Mouse (Mus musculus) right cerebral cortex, postnatal 4 days (tissue): ENCODE measurements around the gene Atp6v1d.
A peak's percentile ranks its signal among the peaks of the same experiment; 100 is the strongest.

ENCODE experiments used
- DNase-seq: peaks from one replicate; pipeline ENCODE4 v3.0.0-alpha.2; 2022

Atp6v1d gene

DNA sequence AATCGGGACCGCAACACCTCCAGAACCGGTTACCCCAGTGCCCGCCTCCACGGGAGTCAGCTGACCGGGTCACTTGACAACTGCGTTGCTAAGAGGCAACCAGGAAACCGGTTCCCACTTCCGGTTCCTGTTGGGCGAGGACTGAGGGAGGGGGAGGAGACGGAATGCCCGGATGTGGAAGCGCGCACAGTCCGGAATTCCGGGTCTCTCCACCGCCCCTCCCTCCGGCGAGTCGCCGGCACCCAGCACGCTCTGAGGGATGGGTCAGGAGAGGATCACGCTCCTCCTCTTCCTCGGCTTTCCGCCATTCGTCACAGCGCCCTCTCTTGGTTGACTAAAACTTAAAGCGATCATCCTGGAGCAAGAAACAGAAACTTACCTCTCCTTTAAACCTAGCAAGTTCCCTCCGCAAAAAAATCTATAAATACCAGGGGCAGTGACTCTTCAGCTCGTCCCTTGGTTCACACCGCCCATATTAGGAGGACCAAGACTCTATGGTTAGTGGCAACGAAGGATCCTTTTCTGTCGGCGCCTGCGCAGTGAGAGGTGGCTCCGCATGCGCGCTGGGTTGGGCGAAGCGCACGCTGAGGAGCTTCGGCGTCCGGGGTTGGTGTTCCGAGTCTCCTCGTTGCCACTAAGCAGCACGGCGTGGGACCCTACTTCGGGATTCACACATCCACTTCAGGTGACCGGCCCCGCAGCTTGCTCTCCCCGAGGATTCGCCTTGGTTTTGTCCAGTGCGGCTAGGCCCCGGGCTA lies at the start of gene Atp6v1d, which contains the start of gene Eif2s1:
TSS of gene Atp6v1d (minus strand) at position 143 of the 758 bp plus-strand sequence.
TSS of gene Eif2s1 (plus strand) at position 324 of the 758 bp plus-strand sequence.
- DNase-seq, result peak; percentile 95

DNA sequence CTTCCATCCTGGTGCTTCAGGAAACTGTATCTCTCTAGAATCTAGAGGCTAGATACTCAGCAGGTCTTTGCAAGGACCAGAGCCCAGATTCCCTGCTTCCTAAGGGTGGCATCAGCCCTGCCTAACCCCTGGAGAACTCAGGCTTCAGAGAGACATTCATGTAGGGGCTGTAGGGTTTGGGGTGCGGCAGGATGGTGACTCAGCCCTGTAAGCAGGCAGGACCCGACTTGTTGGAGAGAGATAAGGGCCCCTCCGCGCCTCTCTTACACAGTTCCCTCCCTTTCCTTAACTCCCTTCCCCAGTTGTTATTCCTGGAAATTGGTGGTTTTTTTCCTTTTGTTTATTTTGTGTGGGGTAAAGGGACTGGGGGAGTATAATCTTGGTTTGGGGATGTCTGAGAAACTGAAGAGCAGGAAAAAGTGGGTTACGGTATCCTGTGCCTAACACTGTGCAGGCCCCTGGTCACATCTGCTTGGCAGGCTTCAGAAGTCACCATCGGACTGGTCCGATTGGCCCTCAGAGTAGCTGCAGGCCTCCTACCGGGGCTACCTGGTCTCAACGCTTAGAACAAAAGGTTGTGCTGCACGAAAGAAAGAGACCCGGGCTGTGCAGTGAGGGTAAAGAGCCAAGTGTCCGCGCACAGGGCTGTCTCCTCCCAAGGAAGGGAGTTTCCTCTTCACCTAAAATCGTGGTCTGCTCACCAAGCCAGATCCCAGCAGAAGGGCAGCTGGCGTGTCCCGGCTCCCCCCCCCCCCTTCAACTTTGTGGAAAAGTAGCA lies 49.4 kb upstream of the Atp6v1d start:
- no peak for DNase-seq

DNA sequence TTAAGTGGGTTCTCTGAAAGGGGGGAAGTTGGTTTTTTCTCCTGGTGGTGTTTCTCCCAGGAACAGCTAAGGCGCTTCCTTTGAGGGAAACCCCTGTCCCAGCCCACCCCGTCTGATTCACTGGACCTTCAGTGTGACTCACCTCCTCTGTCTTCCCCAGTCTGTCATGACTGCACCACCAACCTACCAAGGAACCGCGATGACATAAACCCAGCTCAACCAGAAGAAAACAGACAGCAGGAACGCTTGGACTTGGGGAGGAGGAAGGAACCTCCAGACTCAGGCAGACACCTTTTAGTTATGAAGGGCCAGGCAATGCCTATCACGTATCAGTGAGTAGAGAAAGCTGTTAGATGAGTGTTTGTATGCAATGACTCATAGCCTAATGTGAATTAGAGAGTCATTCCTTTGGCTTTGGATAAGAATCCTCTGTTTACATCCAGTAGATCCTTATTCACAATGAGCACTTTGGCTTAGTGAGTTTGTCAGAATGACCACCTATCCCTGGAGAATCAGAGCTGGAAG lies 46.7 kb upstream of the Atp6v1d start:
- no peak for DNase-seq

DNA sequence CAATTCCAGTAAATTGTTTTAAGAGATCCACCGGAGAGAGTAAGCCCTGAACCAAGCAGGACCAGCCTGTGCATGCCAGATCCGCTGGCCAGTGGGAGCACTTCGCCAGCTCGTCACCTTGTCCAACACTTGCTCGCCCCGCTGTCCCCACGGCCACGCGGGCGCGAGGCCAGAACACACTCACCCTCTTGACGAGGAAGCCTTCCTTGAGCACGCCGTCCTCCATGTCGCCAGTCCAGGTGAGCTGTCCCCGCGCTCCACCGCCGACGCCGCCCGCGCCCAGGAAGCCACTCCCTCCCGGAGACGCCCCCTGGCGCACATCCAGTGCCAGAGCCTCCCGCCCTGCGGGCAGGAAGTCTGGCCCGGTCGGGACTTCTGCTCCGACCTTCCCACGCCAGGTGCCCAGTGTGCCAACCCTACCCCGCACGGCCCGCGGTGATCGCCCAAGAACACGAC lies 45.3 kb upstream of the Atp6v1d start, which contains the start of gene Plek2:
TSS of gene Plek2 (minus strand) at position 258 of the 456 bp plus-strand sequence.
- DNase-seq, result peak; percentile 53

GRCm38 (mm10) chr12:78904499-78904898 lies 43.1 kb upstream of the Atp6v1d start:
- no peak for DNase-seq

DNA sequence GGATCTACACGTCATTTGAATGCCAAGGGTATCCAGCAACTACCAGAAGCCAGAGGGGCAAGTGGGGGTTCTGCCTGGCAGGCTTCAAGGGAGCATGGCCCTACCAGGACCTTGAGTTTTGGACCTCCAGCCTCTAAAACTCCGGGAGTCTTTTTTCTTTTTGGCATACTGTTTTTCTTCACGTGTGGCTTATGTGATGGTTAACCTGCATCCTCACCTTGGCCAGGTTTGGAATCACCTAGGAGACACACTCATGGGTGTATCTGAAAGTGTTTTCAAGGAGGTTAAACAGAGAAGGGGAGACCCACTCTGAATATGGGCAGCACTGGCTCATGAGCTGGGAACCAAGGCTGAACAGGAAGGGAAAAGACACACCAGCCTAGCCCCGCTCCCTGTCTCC lies 41.9 kb upstream of the Atp6v1d start:
- DNase-seq, result no peak

DNA sequence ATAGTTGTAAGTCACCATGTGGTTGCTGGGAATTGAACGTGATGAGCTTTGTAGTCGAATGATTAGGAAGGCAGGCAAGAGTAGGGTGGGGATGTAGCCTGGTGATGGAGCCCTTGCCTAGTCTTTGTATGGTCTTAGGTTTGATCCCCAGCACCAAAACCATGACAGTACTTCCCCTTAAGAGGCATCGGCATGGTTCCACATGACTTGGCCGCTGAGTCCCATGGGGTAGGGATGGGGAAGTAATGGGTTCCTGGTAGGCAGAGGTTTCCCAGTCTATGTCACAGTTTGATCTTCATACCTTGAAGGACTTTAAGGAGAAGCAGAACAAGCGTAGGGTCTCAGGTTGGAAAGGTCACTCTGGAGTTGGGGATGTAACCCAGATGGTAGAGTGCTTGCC lies 40.0 kb upstream of the Atp6v1d start:
- no peak for DNase-seq

GRCm38 (mm10) chr12:78897861-78898260 lies 36.4 kb upstream of the Atp6v1d start:
- DNase-seq, result no peak

- no peak for DNase-seq
Measured at GRCm38 (mm10) chr12:78891149-78891548, 29.7 kb upstream of the Atp6v1d start.

- no peak for DNase-seq
Measured at GRCm38 (mm10) chr12:78890062-78890461, 28.6 kb upstream of the Atp6v1d start.

DNA sequence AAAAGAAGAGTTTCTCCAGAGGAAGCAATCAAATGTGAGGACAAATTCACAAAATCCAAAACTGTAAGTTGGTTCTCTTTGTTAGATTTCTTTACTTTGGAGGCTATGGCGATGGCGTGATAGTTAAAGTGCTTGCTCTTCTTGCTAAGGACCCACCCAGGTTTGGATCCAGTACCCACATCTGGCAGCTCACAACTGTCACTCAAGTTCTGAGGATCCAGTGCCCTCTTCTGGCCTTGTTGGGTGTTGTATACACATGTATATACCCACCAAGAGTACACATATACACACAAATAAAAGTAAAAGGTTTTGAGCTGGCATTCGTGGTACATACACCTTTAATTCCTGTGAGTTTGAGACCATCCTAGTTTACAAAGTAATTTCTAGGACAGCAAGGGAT lies 13.1 kb upstream of the Atp6v1d start:
- no peak for DNase-seq

DNA sequence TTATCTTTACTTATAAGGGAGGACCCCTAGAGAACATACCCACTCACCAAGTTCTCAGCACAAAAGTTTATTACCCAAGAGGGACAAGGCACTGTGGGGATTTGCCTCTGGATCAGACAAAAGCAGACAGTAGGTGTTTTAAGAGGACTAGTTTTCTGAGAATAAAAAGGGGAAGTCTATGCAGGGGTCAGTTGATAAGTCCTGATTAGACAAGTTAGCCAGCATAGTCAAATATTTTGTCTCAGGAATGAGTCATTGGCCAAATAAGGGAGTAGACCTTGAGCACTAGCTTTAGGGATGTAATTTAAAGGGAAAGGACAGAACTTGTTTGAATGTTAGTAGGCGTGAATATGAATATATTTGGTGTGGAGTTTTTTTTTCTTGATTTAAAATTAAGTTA lies 6.7 kb upstream of the Atp6v1d start:
- DNase-seq, result no peak

DNA sequence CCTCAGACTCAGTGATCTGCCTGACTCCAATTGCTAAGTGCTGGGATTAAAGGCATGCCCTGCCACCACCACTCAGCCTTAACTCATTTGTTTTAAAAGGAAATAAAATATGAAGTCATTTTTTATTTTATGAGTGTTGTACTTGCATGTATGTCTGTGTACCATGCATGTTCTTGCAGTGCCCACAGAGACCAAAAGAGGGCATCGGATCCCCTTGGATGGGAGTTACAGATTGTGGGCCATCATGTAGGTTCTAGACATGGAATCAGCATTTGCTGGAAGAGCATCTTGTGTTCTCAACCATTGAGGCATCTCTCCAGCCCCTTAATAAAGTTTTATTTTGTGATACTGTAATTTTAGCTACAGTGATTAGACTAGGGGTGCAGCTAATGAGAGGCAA lies 4.0 kb upstream of the Atp6v1d start:
- peak; percentile 18 for DNase-seq

DNA sequence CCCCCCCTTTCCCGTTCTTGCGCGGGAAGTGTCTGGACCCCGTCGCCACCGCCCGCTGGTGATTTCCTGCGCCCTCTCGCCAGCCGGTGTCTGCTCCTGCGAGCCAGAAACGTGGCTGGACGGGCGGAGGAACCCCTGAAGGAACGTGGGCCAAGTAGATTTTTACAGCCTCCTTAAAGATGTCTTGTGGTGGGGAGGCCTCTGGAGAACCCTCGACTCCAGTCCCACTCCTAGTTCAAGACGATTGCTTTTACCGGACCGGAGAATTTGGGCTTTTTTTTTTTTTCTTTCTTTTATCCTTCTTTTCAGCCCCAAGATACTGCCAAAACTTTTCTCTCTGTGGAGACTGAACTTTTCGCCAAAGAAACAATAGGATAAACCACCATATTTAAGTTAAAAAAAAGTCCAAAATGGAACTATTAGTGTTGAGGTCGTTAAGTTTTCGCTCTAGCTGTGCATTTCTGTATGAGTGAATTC lies 854 bp upstream of the Atp6v1d start:
- DNase-seq, result no peak

DNA sequence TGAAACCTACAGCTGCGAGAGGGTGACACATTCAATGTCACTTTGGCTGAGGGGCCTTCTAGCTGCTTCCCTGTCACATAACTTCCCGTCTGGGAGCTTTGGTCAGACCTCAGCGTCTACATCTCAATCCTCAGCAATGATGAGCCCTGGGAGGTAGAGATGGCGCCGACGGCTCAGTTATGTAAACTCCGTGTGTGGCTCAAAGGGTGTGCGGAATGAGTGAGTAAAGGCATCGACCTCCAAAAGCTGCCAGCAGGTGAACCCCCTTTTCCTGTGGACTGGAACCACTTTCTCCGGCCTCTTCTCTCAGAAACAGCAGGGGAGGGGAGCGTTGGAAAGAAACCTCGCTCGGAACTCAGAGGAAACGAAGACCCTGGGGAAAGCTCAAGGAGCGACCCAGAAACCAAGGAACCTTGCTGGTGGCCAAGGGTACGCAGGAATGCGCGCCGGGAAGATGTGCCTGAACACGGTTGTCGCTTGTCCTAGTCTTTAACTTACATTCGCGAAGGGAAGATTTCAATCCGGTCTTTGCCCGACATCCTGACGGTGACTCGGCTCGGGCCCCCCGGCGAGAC lies 430 bp downstream of the Atp6v1d start:
- no peak for DNase-seq

GRCm38 (mm10) chr12:78848246-78848645 lies 13.2 kb downstream of the Atp6v1d start:
- DNase-seq, result no peak

- no peak for DNase-seq
Measured at GRCm38 (mm10) chr12:78842429-78842828, 19.0 kb downstream of the Atp6v1d start.

- DNase-seq, result no peak
Measured at GRCm38 (mm10) chr12:78839906-78840305, 21.5 kb downstream of the Atp6v1d start.

DNA sequence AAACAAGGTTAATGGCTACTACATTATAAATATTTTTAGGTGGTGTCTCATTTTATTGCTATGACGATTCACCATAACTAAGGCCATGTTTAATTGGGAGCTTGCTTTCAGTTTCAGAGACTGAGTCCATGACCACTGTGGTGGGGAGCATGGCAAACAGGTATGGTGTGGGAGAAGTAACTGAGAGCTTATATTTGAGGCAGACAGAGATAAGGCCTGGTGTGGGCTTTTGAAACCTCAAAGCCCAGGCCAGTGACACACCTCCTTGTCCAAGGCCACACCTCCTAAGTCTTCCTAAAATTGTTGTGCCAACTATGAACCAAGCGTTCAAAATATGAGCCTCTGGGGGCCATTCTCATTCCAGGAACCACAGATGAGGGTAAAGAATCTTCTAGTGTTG lies 26.9 kb downstream of the Atp6v1d start:
- no peak for DNase-seq

- DNase-seq, result no peak
Measured at GRCm38 (mm10) chr12:78814437-78814836, 47.0 kb downstream of the Atp6v1d start.

- DNase-seq, result no peak
Measured at GRCm38 (mm10) chr12:78801836-78802235, 59.6 kb downstream of the Atp6v1d start.

DNA sequence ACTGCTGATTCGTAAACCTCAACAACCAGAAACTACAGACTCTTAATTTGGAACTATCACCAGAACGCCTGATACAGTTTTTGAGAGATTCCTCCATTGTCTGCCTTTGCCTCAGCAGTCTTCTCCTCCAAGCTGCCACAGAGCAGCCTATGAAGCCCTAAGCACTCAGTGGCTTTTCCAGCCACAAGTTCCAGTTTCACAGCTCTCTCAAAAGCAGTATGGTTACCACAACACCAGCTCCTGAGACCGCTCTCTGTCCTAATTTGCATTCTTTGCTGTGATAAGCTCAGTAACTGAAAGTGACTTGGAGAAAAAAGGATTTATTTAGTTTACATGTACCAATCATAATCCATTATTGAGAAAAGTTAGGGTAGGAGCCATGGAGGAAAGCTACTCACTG lies 61.4 kb downstream of the Atp6v1d start:
- no peak for DNase-seq

- DNase-seq, result no peak
Measured at GRCm38 (mm10) chr12:78794236-78794635, 67.2 kb downstream of the Atp6v1d start.
